Mouse (Mus musculus) kidney, adult 18-20 months (tissue): ENCODE results near the gene H2al2a.

Experiments used
- DNase-seq: peaks from one replicate; pipeline ENCODE4 v3.0.0; 2021

Gene H2al2a

GRCm38 (mm10) chr2:17996858-17997257, at the start of gene H2al2a:
Gene H2al2a (minus strand): TSS chr2:17996958.
- DNase-seq: no peak

DNA sequence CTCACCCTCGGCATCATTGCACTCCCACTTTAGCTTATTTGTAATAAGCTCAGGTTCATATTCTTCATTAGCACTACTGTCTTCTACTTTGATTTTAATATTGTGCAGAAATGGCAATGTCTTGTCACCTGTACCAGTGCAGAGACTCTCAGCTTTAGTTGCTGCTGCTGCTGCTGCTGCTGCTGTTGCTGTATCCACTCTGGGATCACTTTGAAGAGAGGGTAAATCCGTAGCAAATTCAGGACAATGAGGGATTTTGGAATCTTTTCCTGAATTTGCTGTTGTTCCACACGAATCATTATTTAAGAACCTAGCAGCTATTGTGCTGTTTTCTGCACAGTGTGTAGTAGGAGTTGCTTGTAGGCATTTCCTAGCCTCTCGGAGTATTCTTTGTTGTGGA, 49.4 kb upstream of the H2al2a start:
- no peak for DNase-seq

- peak; percentile 43 for DNase-seq
Measured at GRCm38 (mm10) chr2:18045781-18046181, 49.0 kb upstream of the H2al2a start.

DNA sequence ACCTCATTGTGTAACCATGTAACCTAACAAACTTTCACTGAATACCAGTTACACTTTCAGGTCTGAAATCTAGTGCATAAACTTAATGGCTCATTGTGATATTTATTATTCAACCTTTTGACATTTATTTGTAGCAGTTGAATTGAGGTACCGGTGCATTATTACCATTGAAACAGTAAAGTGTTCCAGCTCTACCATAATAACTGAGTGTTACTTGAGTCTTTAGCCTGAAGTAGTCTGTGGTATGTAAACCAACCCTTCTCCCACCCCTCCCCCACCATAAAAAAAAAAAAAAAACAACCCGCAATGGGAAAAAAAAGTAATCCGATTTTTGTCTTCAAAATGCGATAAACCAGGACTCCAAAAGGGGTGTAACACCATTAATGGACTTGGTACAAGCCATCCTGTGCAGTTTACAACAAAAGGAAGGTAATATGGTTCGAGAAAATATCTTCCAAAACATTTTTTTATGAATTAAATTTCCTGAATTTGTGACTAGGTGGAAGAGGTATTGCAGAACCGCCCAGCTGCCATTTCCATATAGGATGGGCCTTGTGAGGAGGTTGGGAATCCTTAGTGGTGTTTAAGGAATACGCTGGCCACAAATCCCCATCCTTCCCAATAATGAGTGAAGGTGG, 48.5 kb upstream of the H2al2a start:
- DNase-seq: peak; percentile 28

GRCm38 (mm10) chr2:18041199-18041885, 44.6 kb upstream of the H2al2a start:
- peak; percentile 53 for DNase-seq

DNA sequence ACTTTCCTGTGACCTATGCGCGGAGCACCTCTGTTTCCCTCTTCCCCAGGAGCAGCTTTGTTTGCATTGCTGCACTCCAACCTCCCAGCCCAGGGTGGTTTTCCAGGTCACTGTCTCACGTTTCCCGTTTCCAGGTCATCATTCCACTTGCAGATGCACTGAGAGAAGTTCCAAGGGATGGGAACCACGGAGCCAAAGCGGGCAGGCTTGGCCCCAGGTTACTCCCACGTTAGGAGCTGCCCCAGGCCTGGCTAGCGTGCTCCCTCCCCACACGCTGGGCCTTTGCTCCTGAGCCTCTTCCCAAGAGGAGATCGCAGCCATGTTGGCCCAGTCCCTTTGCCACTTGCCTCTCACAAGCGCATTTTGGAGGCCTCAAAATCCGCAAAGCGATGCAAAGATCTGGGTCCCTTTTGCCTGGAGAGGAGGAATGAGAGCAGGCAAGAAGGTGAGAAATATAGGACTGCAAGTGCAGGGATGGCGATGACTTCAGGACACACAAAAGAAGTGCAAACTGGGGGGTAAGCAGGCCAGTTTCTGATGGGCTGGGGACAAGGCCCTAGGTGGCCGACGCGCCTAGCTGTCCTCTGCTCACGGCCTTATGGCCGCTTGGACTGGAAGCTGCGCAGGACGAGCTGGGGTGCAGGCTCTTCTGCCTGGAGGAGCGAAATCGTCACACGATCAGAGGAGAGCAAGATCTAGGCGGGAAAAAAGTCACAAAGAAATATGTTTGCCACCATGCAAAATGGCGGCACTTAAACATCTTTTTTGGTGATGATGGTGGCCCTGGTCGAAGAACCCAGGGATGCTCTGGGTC, 43.8 kb upstream of the H2al2a start:
- DNase-seq: peak; percentile 35

- DNase-seq: no peak
Measured at GRCm38 (mm10) chr2:18039566-18040290, 43.0 kb upstream of the H2al2a start.

DNA sequence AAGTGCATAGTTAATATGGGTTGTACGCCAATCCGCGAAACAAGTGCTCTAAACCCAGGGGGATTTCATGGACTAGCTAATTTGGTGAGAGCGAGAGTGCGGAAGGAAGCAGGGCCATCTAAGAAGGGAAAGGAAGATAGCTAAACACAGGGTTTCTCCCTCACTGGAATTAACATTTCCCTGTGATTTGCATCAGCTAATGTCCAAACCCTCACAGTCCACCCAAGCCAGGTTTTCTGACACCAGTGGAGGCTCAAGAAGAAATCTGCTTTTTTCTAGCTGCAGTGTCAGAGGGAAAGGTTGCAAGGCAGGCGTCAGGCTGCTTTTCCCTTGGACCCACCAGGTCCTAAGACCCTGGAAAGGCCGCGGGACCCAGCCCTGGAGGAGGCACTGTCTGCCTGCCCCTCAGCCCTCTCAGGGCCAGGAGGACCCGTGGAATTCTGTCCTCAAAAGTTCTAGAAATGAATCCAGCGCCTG, 42.2 kb upstream of the H2al2a start:
- DNase-seq: no peak

DNA sequence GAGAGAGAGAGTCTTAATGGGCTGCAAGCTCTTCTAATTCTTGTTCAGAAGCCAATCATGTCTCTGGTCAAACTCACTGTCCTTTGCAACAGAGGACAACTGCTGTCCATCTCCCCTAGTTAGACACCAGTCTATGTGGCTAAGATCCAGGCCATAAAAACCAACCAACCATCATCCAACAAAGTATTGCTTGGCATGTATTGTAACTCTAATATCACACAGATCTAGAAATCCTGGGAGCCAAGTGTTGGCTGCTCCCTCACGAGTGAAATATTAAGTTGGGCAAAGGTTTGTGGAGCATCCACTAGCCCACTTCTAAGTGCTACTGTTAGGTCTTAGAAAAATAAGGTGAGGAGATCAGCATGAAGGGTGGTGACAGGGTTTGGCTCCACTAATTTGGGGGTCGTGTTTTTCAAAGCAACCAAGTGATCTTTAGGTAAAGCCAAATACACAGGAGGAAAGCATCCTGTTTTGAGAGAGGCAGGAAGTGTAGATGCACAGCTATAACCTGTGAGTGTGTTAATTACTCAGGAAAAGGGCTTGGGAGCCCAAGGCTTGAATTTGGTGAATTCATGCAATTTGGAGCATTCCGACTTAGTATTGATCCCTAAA, 41.5 kb upstream of the H2al2a start:
- DNase-seq: peak; percentile 24

DNA sequence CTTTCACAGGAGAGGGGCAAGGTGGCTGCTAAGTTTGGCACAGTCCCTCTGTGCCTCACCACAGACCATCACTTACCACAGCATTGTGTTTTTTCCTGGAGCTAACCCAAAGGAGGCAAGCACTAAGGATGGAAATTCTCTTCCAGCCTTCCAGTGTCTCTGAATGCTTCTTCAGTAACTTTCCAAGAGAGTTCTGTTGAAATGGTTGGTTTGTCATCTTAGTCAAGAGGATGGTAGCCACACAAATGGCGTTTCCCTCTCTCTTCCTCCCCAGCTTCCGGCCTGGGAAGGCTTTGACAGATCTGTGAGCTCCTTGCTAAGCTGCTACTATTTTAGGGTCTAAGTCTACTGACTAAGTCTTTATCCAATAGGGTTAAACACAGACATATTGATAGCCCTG, 40.7 kb upstream of the H2al2a start, which contains the start of gene A930004D18Rik:
A930004D18Rik (minus strand) TSS at position 247 of the 400 bp plus-strand sequence.
- DNase-seq: no peak

DNA sequence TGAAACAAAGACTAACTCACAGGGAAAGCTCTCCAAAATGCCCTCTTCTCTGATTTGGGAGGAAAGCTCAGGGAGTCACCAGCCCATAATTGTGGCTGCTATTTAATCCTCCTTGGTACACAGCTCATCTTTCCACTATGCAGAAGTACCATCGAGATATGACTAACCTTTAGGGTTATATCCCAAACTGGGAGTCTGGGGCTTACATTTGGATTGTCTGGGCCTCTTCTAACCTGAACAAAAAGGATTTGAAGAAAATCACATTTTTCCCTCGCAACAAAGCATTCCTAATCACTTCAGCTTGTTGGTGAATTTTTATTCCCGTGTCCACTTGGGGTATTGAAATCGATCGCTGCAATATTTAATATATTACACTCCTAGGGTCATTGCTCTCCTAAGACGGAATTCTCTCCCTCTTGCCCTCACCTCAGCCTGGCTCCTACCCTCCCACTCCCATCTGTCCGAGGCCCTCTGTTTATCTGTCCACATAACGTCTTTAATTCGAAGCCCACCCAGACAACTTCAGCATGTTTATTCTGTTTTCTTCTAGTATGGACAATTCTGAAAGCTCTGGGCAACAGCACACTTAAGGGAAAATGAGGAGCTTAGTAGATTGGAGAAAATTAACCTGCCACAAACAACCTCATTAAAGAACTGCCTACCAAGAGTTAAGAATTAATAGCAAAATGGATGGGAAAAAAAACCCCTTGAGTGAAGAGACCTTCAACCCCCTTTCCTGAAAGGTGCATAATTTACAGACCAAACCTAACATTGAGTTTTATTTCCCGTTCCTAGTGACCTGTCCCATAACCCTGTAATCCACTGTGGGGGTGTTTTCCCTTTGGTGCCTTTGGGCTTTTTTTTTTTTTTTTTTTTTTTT, 37.9 kb upstream of the H2al2a start:
- DNase-seq: no peak

DNA sequence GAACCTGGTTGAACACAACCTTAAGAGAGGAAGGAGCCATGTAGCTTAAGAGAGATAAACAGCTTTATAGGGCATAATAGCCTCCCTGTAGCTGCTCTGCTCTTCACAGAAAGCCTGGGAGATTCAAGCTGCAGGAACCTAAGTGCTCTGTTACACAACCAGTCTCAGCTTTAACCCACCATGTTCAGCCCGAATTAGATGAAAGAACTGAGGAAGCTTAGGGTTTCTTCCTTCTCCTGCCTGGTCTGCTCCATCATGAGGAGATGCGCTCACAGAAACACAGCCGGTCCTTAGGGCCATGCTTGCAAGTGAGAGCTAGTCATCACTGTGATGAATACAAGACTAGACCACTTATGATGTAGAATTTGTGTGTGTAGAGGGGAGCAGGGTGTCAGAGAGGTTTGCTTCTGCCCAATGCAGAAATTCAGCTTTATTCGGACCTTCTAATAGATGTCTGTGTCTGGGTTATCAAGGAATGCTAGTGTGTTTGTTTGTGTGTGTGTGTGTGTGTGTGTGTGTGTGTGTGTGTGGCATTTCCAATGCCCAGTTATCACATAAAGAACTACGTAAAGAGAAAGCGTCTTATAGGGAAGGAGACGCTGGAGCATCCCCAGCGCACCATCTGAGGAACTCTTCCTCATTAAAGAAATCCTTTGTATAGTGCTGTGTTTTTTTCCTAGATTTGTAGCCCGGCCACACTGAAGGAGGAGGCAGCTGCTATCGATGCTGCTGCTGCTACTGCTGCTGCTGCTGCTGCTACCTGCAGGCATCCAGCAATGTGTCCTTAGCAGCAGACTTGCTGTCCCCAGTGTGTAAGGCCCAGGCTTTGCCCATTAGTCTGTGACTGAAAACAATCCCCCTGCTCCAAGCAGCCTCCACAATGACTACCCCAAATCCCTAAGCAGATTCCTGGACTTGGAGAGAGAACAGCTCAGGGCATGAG, 36.7 kb upstream of the H2al2a start:
- DNase-seq: no peak

DNA sequence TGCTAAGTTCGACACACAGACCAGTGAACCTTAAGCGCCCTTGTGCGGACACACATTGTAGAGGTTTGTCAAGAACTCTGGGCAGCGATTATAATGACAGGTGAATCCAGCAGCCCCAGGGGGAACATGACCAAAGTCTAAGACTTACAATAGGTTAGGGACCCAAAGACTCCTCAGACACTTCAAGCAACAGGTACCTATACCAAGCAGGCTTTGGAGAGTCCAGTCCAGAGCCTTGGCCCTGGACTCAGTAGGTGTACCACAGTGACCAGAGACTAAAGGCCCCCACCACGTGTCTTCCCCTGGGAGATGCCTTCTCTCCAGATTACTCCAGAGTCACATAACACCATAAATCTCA, 35.8 kb upstream of the H2al2a start:
- DNase-seq: peak; percentile 68

- DNase-seq: peak; percentile 81
Measured at GRCm38 (mm10) chr2:18031831-18032537, 35.2 kb upstream of the H2al2a start.

GRCm38 (mm10) chr2:18031271-18031821, 34.6 kb upstream of the H2al2a start:
- peak; percentile 82 for DNase-seq

DNA sequence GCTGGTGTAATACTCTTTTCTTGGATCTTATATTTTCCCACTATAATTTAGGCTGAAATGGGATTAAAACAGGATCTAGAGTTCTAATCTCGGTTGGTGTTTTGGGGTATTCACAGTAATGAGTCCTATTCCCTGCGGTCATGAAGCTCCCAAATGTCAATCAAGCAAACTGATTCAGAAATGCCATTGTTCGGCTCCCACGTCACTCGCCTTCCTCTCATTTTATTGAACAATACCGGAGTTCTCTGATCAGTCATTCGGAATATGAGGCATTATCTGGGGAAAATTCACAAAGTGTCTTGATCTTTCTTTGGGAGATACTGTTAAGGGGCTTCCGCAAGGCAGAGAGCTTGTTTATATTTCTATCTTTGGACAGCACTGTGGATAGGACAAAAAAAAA, 33.8 kb upstream of the H2al2a start:
- DNase-seq: peak; percentile 29

DNA sequence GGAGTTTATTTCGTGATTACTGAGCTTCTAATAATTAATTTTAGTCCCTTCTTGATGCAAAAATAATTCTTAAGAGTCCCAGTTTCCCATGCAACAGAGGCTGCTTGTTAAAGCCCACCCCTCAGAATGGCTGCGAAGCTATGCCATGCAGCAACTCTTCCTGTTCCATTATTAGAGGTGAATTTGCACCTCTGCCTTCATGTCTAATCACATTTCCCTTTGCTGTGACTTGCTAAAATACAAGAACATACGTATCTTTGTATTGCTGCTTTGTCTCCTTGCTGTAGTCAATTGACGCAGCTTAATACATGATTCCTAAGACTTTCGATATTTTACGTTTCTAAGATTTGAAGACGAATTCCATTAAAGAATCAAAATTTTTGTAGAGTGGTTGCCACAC, 32.9 kb upstream of the H2al2a start:
- no peak for DNase-seq

GRCm38 (mm10) chr2:18028140-18029021, 31.6 kb upstream of the H2al2a start:
- peak; percentile 98 for DNase-seq
